Mouse (Mus musculus): ENCODE measurements at regions not wholly inside any gene's neighbourhood (a gene's known extent, or its start where the extent isn't known, plus 50 kb on each side); places are given as distances from the start of the nearest gene placed in this dataset.

DNA sequence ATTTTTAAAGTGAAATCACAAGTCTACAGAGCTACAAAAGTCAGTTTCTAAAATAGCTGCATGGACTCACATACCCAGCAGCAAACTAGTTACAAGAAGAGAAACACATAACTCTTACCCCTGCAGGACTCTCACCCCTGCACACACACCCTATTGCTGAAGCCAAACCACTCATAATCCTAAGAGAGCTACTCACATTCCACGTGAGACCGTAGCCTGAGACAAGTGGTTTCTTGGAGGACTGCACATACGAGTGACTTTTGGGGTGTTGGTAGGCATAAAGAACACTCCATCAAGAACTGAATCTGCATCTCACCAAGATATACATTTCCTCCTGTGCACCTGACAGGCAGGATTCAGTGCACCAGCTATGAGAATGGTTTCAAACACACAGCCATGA lies 150.8 kb downstream of the Gsdmc2 start:
- Histone ChIP-seq H3K9ac (ENCODE audit: low read depth, low read length) (no peak overlapping the region), H3K27me3 (replicated peaks; ENCODE audit: control insufficient read depth, insufficient read depth, low read length) (no peaks in the 10 kb centered on the region), H3K9me3 (ENCODE audit: control insufficient read depth, low read length) (no peaks in the 10 kb centered on the region), H3K4me3 (ENCODE audit: low read length) (no peak overlapping the region), H3K36me3 (ENCODE audit: control insufficient read depth, insufficient read depth, low read length) (no peaks in the 10 kb centered on the region), H3K4me2 (ENCODE audit: low read length) (no peak overlapping the region), H3K27ac (ENCODE audit: low read depth, low read length) (no peak overlapping the region), H3K4me1 (ENCODE audit: control insufficient read depth, insufficient read depth, low read depth, low read length) (no peaks in the 10 kb centered on the region)
- ATAC-seq, result no peak
- 88% methylated on average over 3 of the region's 3 CpGs for WGBS

DNA sequence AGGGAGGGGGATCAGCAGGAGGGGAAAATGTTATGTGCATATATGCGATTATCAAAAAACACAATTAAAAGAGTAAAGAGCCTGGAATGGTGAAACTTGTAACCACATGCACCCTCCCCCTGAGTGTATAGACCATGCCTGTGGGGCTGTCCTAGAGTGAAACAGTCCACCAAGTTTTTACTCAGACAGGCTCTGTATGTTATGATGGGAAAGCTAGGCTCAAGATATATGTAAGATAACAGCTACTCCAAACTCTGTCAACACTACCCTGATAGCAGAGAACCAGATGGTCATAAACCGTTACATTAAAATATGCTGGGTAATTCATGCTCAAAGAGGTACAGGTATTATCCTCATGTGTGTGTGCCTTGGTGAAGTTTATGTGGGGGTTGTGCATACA lies 151.4 kb downstream of the Gsdmc2 start:
- Histone ChIP-seq H3K4me2 (ENCODE audit: low read length) (no peak overlapping the region), H3K27me3 (replicated peaks; ENCODE audit: control insufficient read depth, insufficient read depth, low read length) (no peaks in the 10 kb centered on the region), H3K36me3 (ENCODE audit: control insufficient read depth, insufficient read depth, low read length) (no peaks in the 10 kb centered on the region), H3K4me3 (ENCODE audit: low read length) (no peak overlapping the region), H3K9ac (ENCODE audit: low read depth, low read length) (no peak overlapping the region), H3K4me1 (ENCODE audit: control insufficient read depth, insufficient read depth, low read depth, low read length) (no peaks in the 10 kb centered on the region), H3K9me3 (ENCODE audit: control insufficient read depth, low read length) (no peaks in the 10 kb centered on the region), H3K27ac (ENCODE audit: low read depth, low read length) (no peak overlapping the region)
- 84% methylated on average over 2 of the region's 2 CpGs for WGBS
- ATAC-seq, result no peak

- Histone ChIP-seq H3K4me2 (ENCODE audit: low read length) (no peak overlapping the region), H3K9me3 (ENCODE audit: control insufficient read depth, low read length) (no peaks in the 10 kb centered on the region), H3K27me3 (replicated peaks; ENCODE audit: control insufficient read depth, insufficient read depth, low read length) (no peaks in the 10 kb centered on the region), H3K9ac (ENCODE audit: low read depth, low read length) (no peak overlapping the region), H3K4me3 (ENCODE audit: low read length) (no peak overlapping the region), H3K36me3 (ENCODE audit: control insufficient read depth, insufficient read depth, low read length) (no peaks in the 10 kb centered on the region), H3K27ac (ENCODE audit: low read depth, low read length) (no peak overlapping the region), H3K4me1 (ENCODE audit: control insufficient read depth, insufficient read depth, low read depth, low read length) (no peaks in the 10 kb centered on the region)
- WGBS, result 22% methylated on average over 9 of the region's 9 CpGs
- no peak for ATAC-seq
Observed at GRCm38 (mm10) chr15:63692491-63693295, 152.3 kb downstream of the Gsdmc2 start.

DNA sequence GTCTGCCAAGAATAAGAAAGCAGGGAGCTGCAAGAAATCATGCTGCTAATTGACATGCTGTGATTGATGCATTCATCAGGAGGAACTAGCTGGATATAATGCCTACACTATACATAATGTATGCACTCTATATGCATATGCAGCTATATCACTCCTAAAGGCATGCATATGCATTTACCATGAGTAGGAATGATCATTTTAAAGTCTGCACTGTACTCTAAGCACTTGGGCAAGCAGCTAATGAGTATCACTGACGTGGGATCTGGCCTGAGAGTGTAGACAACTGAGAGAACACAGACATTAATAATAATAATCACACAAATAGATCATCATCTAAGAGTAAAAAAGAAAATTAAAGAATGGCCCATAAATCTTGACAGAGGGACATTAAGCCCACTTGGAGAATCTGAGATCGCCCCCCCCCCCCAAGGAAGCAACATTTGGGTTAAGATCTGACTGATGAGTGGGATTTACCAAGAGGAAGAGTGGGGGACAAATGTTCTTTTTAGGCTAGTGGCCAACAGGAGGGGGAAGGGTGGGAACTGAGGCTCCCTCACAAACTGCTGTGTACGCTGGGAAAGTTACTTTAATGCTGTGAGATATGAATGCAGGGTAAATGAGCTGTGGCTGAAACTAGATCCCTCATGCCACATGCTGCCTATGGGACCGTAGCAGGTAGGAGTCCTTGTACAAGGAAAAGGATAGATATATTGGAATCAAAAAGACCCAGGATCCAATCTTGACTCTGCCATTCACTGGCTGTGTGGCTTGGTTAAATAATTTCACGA lies 155.0 kb downstream of the Gsdmc2 start:
- H3K27me3 ChIP-seq (replicated peaks; ENCODE audit: control insufficient read depth, insufficient read depth, low read length), result no peaks in the 10 kb centered on the region
- H3K27ac ChIP-seq (ENCODE audit: low read depth, low read length), result no peak overlapping the region
- H3K9ac ChIP-seq (ENCODE audit: low read depth, low read length), result no peak overlapping the region
- H3K4me1 ChIP-seq (ENCODE audit: control insufficient read depth, insufficient read depth, low read depth, low read length), result no peaks in the 10 kb centered on the region
- ATAC-seq, result no peak
- H3K4me3 ChIP-seq (ENCODE audit: low read length), result no peak overlapping the region
- H3K36me3 ChIP-seq (ENCODE audit: control insufficient read depth, insufficient read depth, low read length), result no peaks in the 10 kb centered on the region
- 65% methylated on average over 5 of the region's 5 CpGs for WGBS
- no peak overlapping the region for H3K4me2 ChIP-seq (ENCODE audit: low read length)
- H3K9me3 ChIP-seq (ENCODE audit: control insufficient read depth, low read length), result no peaks in the 10 kb centered on the region

GRCm38 (mm10) chr15:63687852-63688251 lies 157.1 kb downstream of the Gsdmc2 start:
- Histone ChIP-seq H3K9me3 (ENCODE audit: control insufficient read depth, low read length) (no peaks in the 10 kb centered on the region), H3K4me2 (ENCODE audit: low read length) (no peak overlapping the region), H3K27me3 (replicated peaks; ENCODE audit: control insufficient read depth, insufficient read depth, low read length) (no peaks in the 10 kb centered on the region), H3K36me3 (ENCODE audit: control insufficient read depth, insufficient read depth, low read length) (no peaks in the 10 kb centered on the region), H3K4me1 (ENCODE audit: control insufficient read depth, insufficient read depth, low read depth, low read length) (no peaks in the 10 kb centered on the region), H3K27ac (ENCODE audit: low read depth, low read length) (no peak overlapping the region), H3K4me3 (ENCODE audit: low read length) (no peak overlapping the region), H3K9ac (ENCODE audit: low read depth, low read length) (no peak overlapping the region)
- ATAC-seq, result no peak
- 93% methylated on average over 1 of the region's 1 CpGs for WGBS

GRCm38 (mm10) chr15:63686954-63687562 lies 157.9 kb downstream of the Gsdmc2 start:
- H3K4me2 ChIP-seq (ENCODE audit: low read length), result no peak overlapping the region
- H3K27ac ChIP-seq (ENCODE audit: low read depth, low read length), result no peak overlapping the region
- no peaks in the 10 kb centered on the region for H3K27me3 ChIP-seq (replicated peaks; ENCODE audit: control insufficient read depth, insufficient read depth, low read length)
- H3K4me3 ChIP-seq (ENCODE audit: low read length), result no peak overlapping the region
- no peaks in the 10 kb centered on the region for H3K36me3 ChIP-seq (ENCODE audit: control insufficient read depth, insufficient read depth, low read length)
- H3K4me1 ChIP-seq (ENCODE audit: control insufficient read depth, insufficient read depth, low read depth, low read length), result no peaks in the 10 kb centered on the region
- no peaks in the 10 kb centered on the region for H3K9me3 ChIP-seq (ENCODE audit: control insufficient read depth, low read length)
- no peak overlapping the region for H3K9ac ChIP-seq (ENCODE audit: low read depth, low read length)
- WGBS, result 71% methylated on average over 3 of the region's 3 CpGs
- no peak for ATAC-seq

GRCm38 (mm10) chr15:63679984-63680925 lies 164.7 kb downstream of the Gsdmc2 start:
- H3K4me2 ChIP-seq (ENCODE audit: low read length), result no peak overlapping the region
- H3K27ac ChIP-seq (ENCODE audit: low read depth, low read length), result no peak overlapping the region
- no peak overlapping the region for H3K9ac ChIP-seq (ENCODE audit: low read depth, low read length)
- no peak overlapping the region for H3K4me3 ChIP-seq (ENCODE audit: low read length)
- no peaks in the 10 kb centered on the region for H3K36me3 ChIP-seq (ENCODE audit: control insufficient read depth, insufficient read depth, low read length)
- no peak for ATAC-seq
- H3K27me3 ChIP-seq (replicated peaks; ENCODE audit: control insufficient read depth, insufficient read depth, low read length), result no peaks in the 10 kb centered on the region
- no peaks in the 10 kb centered on the region for H3K9me3 ChIP-seq (ENCODE audit: control insufficient read depth, low read length)
- 29% methylated on average over 3 of the region's 3 CpGs for WGBS
- no peaks in the 10 kb centered on the region for H3K4me1 ChIP-seq (ENCODE audit: control insufficient read depth, insufficient read depth, low read depth, low read length)

GRCm38 (mm10) chr15:63678921-63679320 lies 166.1 kb downstream of the Gsdmc2 start:
- Histone ChIP-seq H3K9ac (ENCODE audit: low read depth, low read length) (no peak overlapping the region), H3K36me3 (ENCODE audit: control insufficient read depth, insufficient read depth, low read length) (no peaks in the 10 kb centered on the region), H3K9me3 (ENCODE audit: control insufficient read depth, low read length) (no peaks in the 10 kb centered on the region), H3K4me1 (ENCODE audit: control insufficient read depth, insufficient read depth, low read depth, low read length) (no peaks in the 10 kb centered on the region), H3K4me2 (ENCODE audit: low read length) (no peak overlapping the region), H3K27me3 (replicated peaks; ENCODE audit: control insufficient read depth, insufficient read depth, low read length) (no peaks in the 10 kb centered on the region), H3K27ac (ENCODE audit: low read depth, low read length) (no peak overlapping the region), H3K4me3 (ENCODE audit: low read length) (no peak overlapping the region)
- 71% methylated on average over 5 of the region's 5 CpGs for WGBS
- no peak for ATAC-seq
